7 mouse cellular contexts compared by ENCODE assay signal in genomic region chr3:122074334-122074733, GRCm38 (mm10). TPM values are rescaled to one million over a fixed set of nuclear protein-coding genes. Genes with fewer than 3 reads are reported as not detected.
DNase-seq lines count a peak whose midpoint lies in the region; ATAC-seq and TF ChIP-seq lines count a peak whose summit lies in the region.

No protein-coding gene starts in this region.

- H3K36me3 ChIP-seq in embryonic facial prominence, embryonic 13.5 days, result no peaks in the 10 kb centered on the region
- no peaks in the 10 kb centered on the region for H3K36me3 ChIP-seq in intestine, postnatal 0 days (ENCODE audit: control insufficient read depth, insufficient read depth)
- no peaks in the 10 kb centered on the region for H3K36me3 ChIP-seq in liver, embryonic 15.5 days (replicated peaks)

- TF ChIP-seq POLR2A in brain, embryonic 14.5 days (IDR thresholded peaks at IDR 0.05; ENCODE audit: borderline replicate concordance, extremely low read depth, insufficient read depth, insufficient read length, poor library complexity, severe bottlenecking), result no peak

- peak; percentile 44 for DNase-seq in brain, embryonic 14.5 days (ENCODE audit: low read depth)
- DNase-seq in adrenal gland, postnatal 4 days (ENCODE audit: low spot score in 2 of 2), result no peak
- no peak for DNase-seq in testis, postnatal 14 days (ENCODE audit: low spot score)

- H3K4me3 ChIP-seq in embryonic facial prominence, embryonic 13.5 days, result no peak overlapping the region
- no peak overlapping the region for H3K4me3 ChIP-seq in intestine, postnatal 0 days (ENCODE audit: low read depth, low read length)
- H3K4me3 ChIP-seq in liver, embryonic 15.5 days (replicated peaks), result no peak overlapping the region

- no peak overlapping the region for H3K4me2 ChIP-seq in embryonic facial prominence, embryonic 13.5 days
- no peak overlapping the region for H3K4me2 ChIP-seq in intestine, postnatal 0 days (replicated peaks; ENCODE audit: low read depth)
- peak overlapping the region; percentile 7; the same call in 1 of the 2 replicates for H3K4me2 ChIP-seq in liver, embryonic 15.5 days

- no peaks in the 10 kb centered on the region for H3K27me3 ChIP-seq in embryonic facial prominence, embryonic 13.5 days
- H3K27me3 ChIP-seq in intestine, postnatal 0 days (replicated peaks; ENCODE audit: control insufficient read depth, insufficient read depth, low read length), result no peaks in the 10 kb centered on the region
- no peaks in the 10 kb centered on the region for H3K27me3 ChIP-seq in liver, embryonic 15.5 days

- H3K9ac ChIP-seq in embryonic facial prominence, embryonic 13.5 days, result no peak overlapping the region
- no peak overlapping the region for H3K9ac ChIP-seq in intestine, postnatal 0 days (ENCODE audit: low read depth, low read length)
- no peak overlapping the region for H3K9ac ChIP-seq in liver, embryonic 15.5 days

- 28% methylated on average over 10 of the region's 10 CpGs for WGBS in embryonic facial prominence, embryonic 13.5 days
- 35% methylated on average over 10 of the region's 10 CpGs for WGBS in intestine, postnatal 0 days
- 53% methylated on average over 10 of the region's 10 CpGs for WGBS in liver, embryonic 15.5 days (ENCODE audit: insufficient replicate concordance)

- 0 out of 2 replicates have a peak, but pooled peaks have one; percentile 45 for ATAC-seq in embryonic facial prominence, embryonic 13.5 days (ENCODE audit: insufficient number of reproducible peaks, insufficient read depth, low FRiP score, low TSS enrichment, low read depth)
- ATAC-seq in intestine, postnatal 0 days, result no peak
- peak; percentile 65 for ATAC-seq in liver, embryonic 15.5 days (ENCODE audit: insufficient read depth)
- ATAC-seq in megakaryocyte-erythroid progenitor cell, adult 5-6 weeks (replicated peaks; ENCODE audit: low FRiP score, low TSS enrichment, poor library complexity, severe bottlenecking), result no peak

- H3K9me3 ChIP-seq in embryonic facial prominence, embryonic 13.5 days, result no peaks in the 10 kb centered on the region
- no peaks in the 10 kb centered on the region for H3K9me3 ChIP-seq in intestine, postnatal 0 days (ENCODE audit: control insufficient read depth)
- no peaks in the 10 kb centered on the region for H3K9me3 ChIP-seq in liver, embryonic 15.5 days (replicated peaks)

- TF ChIP-seq CTCF in brain, embryonic 14.5 days (IDR thresholded peaks at IDR 0.05; ENCODE audit: borderline replicate concordance, extremely low read depth, insufficient read depth, insufficient read length), result no peak
- no peak for TF ChIP-seq CTCF in intestine, postnatal 0 days (IDR thresholded peaks at IDR 0.05; ENCODE audit: low read depth)

- H3K27ac ChIP-seq in embryonic facial prominence, embryonic 13.5 days, result peak overlapping the region; percentile 83
- peak overlapping the region; percentile 50 for H3K27ac ChIP-seq in intestine, postnatal 0 days (ENCODE audit: low read depth, low read length)
- H3K27ac ChIP-seq in liver, embryonic 15.5 days (replicated peaks), result peak overlapping the region; percentile 69

- peaks cover 31% of the 10 kb centered on the region for H3K4me1 ChIP-seq in embryonic facial prominence, embryonic 13.5 days
- no peaks in the 10 kb centered on the region for H3K4me1 ChIP-seq in intestine, postnatal 0 days (replicated peaks; ENCODE audit: control insufficient read depth, insufficient read depth, low read length)
- peaks cover 8% of the 10 kb centered on the region; the same call in 1 of the 2 replicates for H3K4me1 ChIP-seq in liver, embryonic 15.5 days (replicated peaks)

RNA-seq across cellular contexts. Expression of gene Abca4, which starts 30.1 kb away (rescaled TPM):
- 1.9 and 5.0 TPM in 2 replicates for polyA plus RNA-seq in brain, embryonic 14.5 days (2012; rRNA removed)
- 0.65 and 0.94 TPM in 2 replicates for polyA plus RNA-seq in embryonic facial prominence, embryonic 13.5 days (2015; fragmentation: Nextera tagmentation; extraction: Ambion mirVana)
- 0.56 and 0.92 TPM in 2 replicates for polyA plus RNA-seq in intestine, postnatal 0 days (2015; fragmentation: Nextera tagmentation; extraction: Ambion mirVana)
- 0.26 and 0.31 TPM in 2 replicates for polyA plus RNA-seq in liver, embryonic 15.5 days (2015; fragmentation: Nextera tagmentation; extraction: Ambion mirVana)
- total RNA-seq in megakaryocyte-erythroid progenitor cell, adult 5-6 weeks (2014; fragmentation: Nextera tagmentation), result not detected in 2 replicates
- 0.15 TPM in 1 of 2 replicates, not detected in the other for total RNA-seq in megakaryocyte-erythroid progenitor cell, adult 5-6 weeks (2017)
- 1 to 10 TPM; 2.8 to 3.6 TPM for total RNA-seq in adrenal gland, postnatal 4 days (2021)

Comparison
In these comparisons a context has a peak if more than half of its experiments do, and no peak if none do; other contexts are left out.
1. ATAC-seq: peak in embryonic facial prominence, embryonic 13.5 days (single experiment) and liver, embryonic 15.5 days (single experiment); none in intestine, postnatal 0 days (single experiment) and megakaryocyte-erythroid progenitor cell, adult 5-6 weeks (single experiment).
2. Peak in every context shown above with its lines, with median percentiles within 50 percentile points of each other: H3K27ac ChIP-seq.